Mouse (Mus musculus) cerebellum, adult 11-12 months (tissue): ENCODE results near the gene Ccdc142.
A peak's percentile ranks its signal among the peaks of the same experiment; 100 is the strongest.

ENCODE experiments used
- DNase-seq: peaks from one replicate; pipeline ENCODE4 v3.0.0; 2022

Ccdc142 gene

GRCm38 (mm10) chr6:83086121-83087035, 15.0 kb upstream of the Ccdc142 start, which contains the start of gene Lbx2:
Lbx2 (plus strand) TSS chr6:83086367.
- DNase-seq, result no peak

- no peak for DNase-seq
Observed at GRCm38 (mm10) chr6:83087205-83087925, 14.0 kb upstream of the Ccdc142 start.

GRCm38 (mm10) chr6:83087926-83088260, 13.5 kb upstream of the Ccdc142 start:
- DNase-seq, result no peak

- no peak for DNase-seq
Observed at GRCm38 (mm10) chr6:83092416-83093127, 8.8 kb upstream of the Ccdc142 start.

GRCm38 (mm10) chr6:83095968-83096367, 5.4 kb upstream of the Ccdc142 start:
- no peak for DNase-seq

GRCm38 (mm10) chr6:83098411-83098810, 3.0 kb upstream of the Ccdc142 start:
- no peak for DNase-seq

GRCm38 (mm10) chr6:83101688-83102556, 521 bp downstream of the Ccdc142 start:
- peak; percentile 63 for DNase-seq

GRCm38 (mm10) chr6:83103130-83103650, 1.8 kb downstream of the Ccdc142 start:
- DNase-seq, result peak; percentile 42

- no peak for DNase-seq
Observed at GRCm38 (mm10) chr6:83104158-83104557, 2.8 kb downstream of the Ccdc142 start.

GRCm38 (mm10) chr6:83107566-83108400, 6.4 kb downstream of the Ccdc142 start:
- peak; percentile 73 for DNase-seq

GRCm38 (mm10) chr6:83108762-83109668, 7.6 kb downstream of the Ccdc142 start, which contains the start of gene Mrpl53:
Mrpl53 (plus strand) TSS chr6:83109040.
- DNase-seq, result peak; percentile 84

GRCm38 (mm10) chr6:83111510-83112136, 10.2 kb downstream of the Ccdc142 start:
- DNase-seq, result no peak

- peak; percentile 89 for DNase-seq
Observed at GRCm38 (mm10) chr6:83115011-83115671, 13.7 kb downstream of the Ccdc142 start, which contains the start of gene Mogs. Mogs (plus strand) TSS chr6:83115496.

GRCm38 (mm10) chr6:83115682-83116372, 14.4 kb downstream of the Ccdc142 start:
- peak; percentile 62 for DNase-seq

- DNase-seq, result no peak
Observed at GRCm38 (mm10) chr6:83116373-83117164, 15.2 kb downstream of the Ccdc142 start.

- DNase-seq, result no peak
Observed at GRCm38 (mm10) chr6:83117165-83117438, 15.7 kb downstream of the Ccdc142 start.

- DNase-seq, result no peak
Observed at GRCm38 (mm10) chr6:83117616-83118015, 16.2 kb downstream of the Ccdc142 start.
